Mouse (Mus musculus): ENCODE measurements at regions not wholly inside any gene's neighbourhood (a gene's known extent, or its start where the extent isn't known, plus 50 kb on each side); places are given as distances from the start of the nearest gene placed in this dataset.

- no peaks in the 10 kb centered on the region for H3K9me3 ChIP-seq (replicated peaks; ENCODE audit: low read length)
- H3K4me1 ChIP-seq (ENCODE audit: control insufficient read depth in 1 of 2, insufficient read depth in 2 of 2) = no peaks in the 10 kb centered on the region
- no peak for DNase-seq (ENCODE audit: extremely low read depth)
- H3K9ac ChIP-seq (ENCODE audit: insufficient read depth, low read depth) = no peak overlapping the region
- no peak overlapping the region for H3K4me2 ChIP-seq (ENCODE audit: insufficient read depth, low read depth, poor library complexity, severe bottlenecking)
- no peak for TF ChIP-seq UBTF (IDR thresholded peaks at IDR 0.05; ENCODE audit: low read depth, low read length)
- TF ChIP-seq ETS1 (conservative IDR thresholded peaks at IDR 0.05; ENCODE audit: low read depth, low read length) = no peak
- TF ChIP-seq NRF1 (IDR thresholded peaks at IDR 0.05; ENCODE audit: low read depth, low read length) = no peak
- TF ChIP-seq HCFC1 (IDR thresholded peaks at IDR 0.05; ENCODE audit: low read depth, low read length) = no peak
- TF ChIP-seq ZMIZ1 (IDR thresholded peaks at IDR 0.05; ENCODE audit: low read depth, low read length) = no peak
- TF ChIP-seq MEF2A (IDR thresholded peaks at IDR 0.05; ENCODE audit: borderline replicate concordance, low read depth, low read length) = no peak
- no peak for TF ChIP-seq TCF12 (IDR thresholded peaks at IDR 0.05; ENCODE audit: low read depth, low read length)
- H3K27ac ChIP-seq (ENCODE audit: insufficient read depth, low read depth) = no peak overlapping the region
- in situ Hi-C loops (cut with MboI; ENCODE audit: low pct_ligation_motif_present, low pct_unique_long_range_greater_than_20kb, low sequenced_read_pairs) = no loop called here
- no peaks in the 10 kb centered on the region for H3K79me2 ChIP-seq (replicated peaks; ENCODE audit: control insufficient read depth, extremely low read depth, insufficient read depth, poor library complexity, severe bottlenecking)
- no peak overlapping the region for H3K4me3 ChIP-seq (replicated peaks in 1 of 3; ENCODE audit: low read depth in 2 of 3, low read length in 2 of 3, poor library complexity in 1 of 3)
- H3K36me3 ChIP-seq (replicated peaks in 1 of 2; ENCODE audit: control insufficient read depth in 1 of 2, insufficient read depth in 1 of 2, low read length in 1 of 2) = no peaks in the 10 kb centered on the region
- dilution Hi-C loops (cut with MboI; ENCODE audit: extremely low pct_ligation_motif_present, extremely low pct_unique_long_range_greater_than_20kb, low sequenced_read_pairs) = no loop called here
- H3K27me3 ChIP-seq (replicated peaks) = no peaks in the 10 kb centered on the region
Measured at GRCm38 (mm10) chr4:56411024-56411636, 328.7 kb upstream of the Gm26657 start.

- no peak overlapping the region for H3K9ac ChIP-seq (ENCODE audit: insufficient read depth, low read depth)
- no peaks in the 10 kb centered on the region for H3K79me2 ChIP-seq (replicated peaks; ENCODE audit: control insufficient read depth, extremely low read depth, insufficient read depth, poor library complexity, severe bottlenecking)
- H3K4me2 ChIP-seq (ENCODE audit: insufficient read depth, low read depth, poor library complexity, severe bottlenecking) = no peak overlapping the region
- H3K36me3 ChIP-seq (replicated peaks in 1 of 2; ENCODE audit: control insufficient read depth in 1 of 2, insufficient read depth in 1 of 2, low read length in 1 of 2) = no peaks in the 10 kb centered on the region
- H3K27ac ChIP-seq (ENCODE audit: insufficient read depth, low read depth) = no peak overlapping the region
- no peak for TF ChIP-seq CTCF (conservative IDR thresholded peaks at IDR 0.05 in 1 of 2, IDR thresholded peaks at IDR 0.05 in 1 of 2; ENCODE audit: low read depth in 2 of 2, low read length in 2 of 2)
- TF ChIP-seq NRF1 (IDR thresholded peaks at IDR 0.05; ENCODE audit: low read depth, low read length) = no peak
- TF ChIP-seq UBTF (IDR thresholded peaks at IDR 0.05; ENCODE audit: low read depth, low read length) = no peak
- no peak for TF ChIP-seq CHD1 (IDR thresholded peaks at IDR 0.05; ENCODE audit: low read depth, low read length)
- no peak for TF ChIP-seq SMC3 (IDR thresholded peaks at IDR 0.05; ENCODE audit: low read depth, low read length)
- TF ChIP-seq USF1 (IDR thresholded peaks at IDR 0.05; ENCODE audit: low read depth, low read length) = no peak
- no peak for TF ChIP-seq BHLHE40 (IDR thresholded peaks at IDR 0.05; ENCODE audit: low read depth, low read length)
- in situ Hi-C loops (cut with MboI; ENCODE audit: low pct_ligation_motif_present, low pct_unique_long_range_greater_than_20kb, low sequenced_read_pairs) (no loop called here), dilution Hi-C loops (cut with MboI; ENCODE audit: extremely low pct_ligation_motif_present, extremely low pct_unique_long_range_greater_than_20kb, low sequenced_read_pairs) (no loop called here)
- H3K9me3 ChIP-seq (replicated peaks; ENCODE audit: low read length) = no peaks in the 10 kb centered on the region
- no peaks in the 10 kb centered on the region for H3K27me3 ChIP-seq (replicated peaks)
- H3K4me3 ChIP-seq (replicated peaks in 1 of 3; ENCODE audit: low read depth in 2 of 3, low read length in 2 of 3, poor library complexity in 1 of 3) = no peak overlapping the region
- H3K4me1 ChIP-seq (ENCODE audit: control insufficient read depth in 1 of 2, insufficient read depth in 2 of 2) = no peaks in the 10 kb centered on the region
- DNase-seq (ENCODE audit: extremely low read depth) = no peak
Measured at GRCm38 (mm10) chr4:56393793-56394192, 346.1 kb upstream of the Gm26657 start.

GRCm38 (mm10) chr4:56387051-56387450 is 352.8 kb upstream of the Gm26657 start:
- in situ Hi-C loops (cut with MboI; ENCODE audit: low pct_ligation_motif_present, low pct_unique_long_range_greater_than_20kb, low sequenced_read_pairs) = no loop called here
- H3K9me3 ChIP-seq (replicated peaks; ENCODE audit: low read length) = no peaks in the 10 kb centered on the region
- dilution Hi-C loops (cut with MboI; ENCODE audit: extremely low pct_ligation_motif_present, extremely low pct_unique_long_range_greater_than_20kb, low sequenced_read_pairs) = no loop called here
- no peak for TF ChIP-seq MAZ (IDR thresholded peaks at IDR 0.05; ENCODE audit: low read depth, low read length)
- no peak for TF ChIP-seq ZNF384 (IDR thresholded peaks at IDR 0.05; ENCODE audit: low read depth, low read length)
- no peak for TF ChIP-seq SIN3A (IDR thresholded peaks at IDR 0.05; ENCODE audit: low read length)
- TF ChIP-seq E2F4 (IDR thresholded peaks at IDR 0.05; ENCODE audit: insufficient replicate concordance, low read depth, low read length) = no peak
- no peak for TF ChIP-seq NELFE (IDR thresholded peaks at IDR 0.05; ENCODE audit: low read depth, low read length)
- no peak for TF ChIP-seq ETS1 (conservative IDR thresholded peaks at IDR 0.05; ENCODE audit: low read depth, low read length)
- TF ChIP-seq KAT2A (IDR thresholded peaks at IDR 0.05; ENCODE audit: insufficient replicate concordance, low read length) = no peak
- no peak for TF ChIP-seq MXI1 (IDR thresholded peaks at IDR 0.05; ENCODE audit: low read depth, low read length)
- no peak for TF ChIP-seq GABPA (IDR thresholded peaks at IDR 0.05; ENCODE audit: insufficient replicate concordance, low read depth, low read length)
- no peak for TF ChIP-seq TBP (conservative IDR thresholded peaks at IDR 0.05; ENCODE audit: low read depth, low read length)
- TF ChIP-seq POLR2AphosphoS2 (IDR thresholded peaks at IDR 0.05; ENCODE audit: low read depth, low read length) = no peak
- TF ChIP-seq JUN (IDR thresholded peaks at IDR 0.05; ENCODE audit: insufficient read depth, low read depth, low read length) = no peak
- no peak for TF ChIP-seq EP300 (IDR thresholded peaks at IDR 0.05; ENCODE audit: low read length)
- no peak for TF ChIP-seq USF2 (conservative IDR thresholded peaks at IDR 0.05; ENCODE audit: low read depth, low read length)
- no peak for TF ChIP-seq PAX5 (IDR thresholded peaks at IDR 0.05; ENCODE audit: low read length)
- TF ChIP-seq MAX (IDR thresholded peaks at IDR 0.05; ENCODE audit: low read length) = no peak

More at GRCm38 (mm10) chr4:56387051-56387450, 352.8 kb upstream of the Gm26657 start:
- Histone ChIP-seq H3K4me3 (replicated peaks in 1 of 3; ENCODE audit: low read depth in 2 of 3, low read length in 2 of 3, poor library complexity in 1 of 3) (no peak overlapping the region), H3K4me1 (ENCODE audit: control insufficient read depth in 1 of 2, insufficient read depth in 2 of 2) (no peaks in the 10 kb centered on the region), H3K9ac (ENCODE audit: insufficient read depth, low read depth) (no peak overlapping the region), H3K27me3 (replicated peaks) (no peaks in the 10 kb centered on the region), H3K4me2 (ENCODE audit: insufficient read depth, low read depth, poor library complexity, severe bottlenecking) (no peak overlapping the region), H3K27ac (ENCODE audit: insufficient read depth, low read depth) (no peak overlapping the region), H3K36me3 (replicated peaks in 1 of 2; ENCODE audit: control insufficient read depth in 1 of 2, insufficient read depth in 1 of 2, low read length in 1 of 2) (no peaks in the 10 kb centered on the region), H3K79me2 (replicated peaks; ENCODE audit: control insufficient read depth, extremely low read depth, insufficient read depth, poor library complexity, severe bottlenecking) (no peaks in the 10 kb centered on the region)
- DNase-seq (ENCODE audit: extremely low read depth) = no peak

All from CH12.LX (cell line).